Mouse (Mus musculus) ES-Bruce4 (cell line): ENCODE data around the gene Armc6.

Experiments used
- CTCF ChIP-seq: IDR thresholded peaks from one replicate; pipeline ENCODE4 v1.8.1; 2011; ENCODE audit warnings: low read depth, low read length
- EP300 ChIP-seq: IDR thresholded peaks from 2 replicates; pipeline ENCODE4 v1.6.1; 2011; ENCODE audit warnings: low read depth, low read length; ENCODE audit not compliant: insufficient read depth
- POLR2A ChIP-seq: IDR thresholded peaks from one replicate; pipeline ENCODE4 v1.8.1; 2011; ENCODE audit warnings: low read length; ENCODE audit not compliant: insufficient read depth

- TF ChIP-seq CTCF (no peak), POLR2A (no peak), EP300 (no peak)
These were observed 24.3 kb upstream of the Armc6 start for GRCm38 (mm10) chr8:70258600-70258999.
